Comparison of ENCODE assay signal across 8 mouse cellular contexts in genomic region chr3:108166486-108167211, GRCm38 (mm10). TPM values are rescaled to one million over a fixed set of nuclear protein-coding genes. Genes with fewer than 3 reads are reported as not detected.
DNase-seq lines count a peak whose midpoint lies in the region; ATAC-seq lines count a peak whose summit lies in the region.

No protein-coding gene starts in this region.

- no peaks in the 10 kb centered on the region for H3K9me3 ChIP-seq in intestine, embryonic 14.5 days (ENCODE audit: control insufficient read depth, low read length)
- H3K9me3 ChIP-seq in limb, embryonic 13.5 days = no peaks in the 10 kb centered on the region
- H3K9me3 ChIP-seq in neural tube, embryonic 12.5 days = no peaks in the 10 kb centered on the region

- H3K36me3 ChIP-seq in intestine, embryonic 14.5 days (ENCODE audit: control insufficient read depth, insufficient read depth, low read length) = no peaks in the 10 kb centered on the region
- H3K36me3 ChIP-seq in limb, embryonic 13.5 days = no peaks in the 10 kb centered on the region
- H3K36me3 ChIP-seq in neural tube, embryonic 12.5 days = no peaks in the 10 kb centered on the region

- ATAC-seq in intestine, embryonic 14.5 days (replicated peaks; ENCODE audit: low FRiP score, low TSS enrichment, low read depth) = peak; percentile 44; the same call in 1 of the 2 replicates
- peak; percentile 78 for ATAC-seq in limb, embryonic 13.5 days (ENCODE audit: low FRiP score, low read depth)
- ATAC-seq in neural tube, embryonic 12.5 days (ENCODE audit: low FRiP score, low read depth) = peak; percentile 74

- H3K9ac ChIP-seq in intestine, embryonic 14.5 days (ENCODE audit: low read length) = no peak overlapping the region
- peak overlapping the region; percentile 31; the same call in 1 of the 2 replicates for H3K9ac ChIP-seq in limb, embryonic 13.5 days
- 0 out of 2 replicates have a peak overlapping the region, but pooled peaks have one; percentile 29 for H3K9ac ChIP-seq in neural tube, embryonic 12.5 days

- peak; percentile 41 for DNase-seq in 416B (ENCODE audit: low read depth)
- DNase-seq in NIH3T3 (ENCODE audit: low read depth) = peak; percentile 62
- DNase-seq in frontal cortex, postnatal 10 days (ENCODE audit: low spot score in 2 of 2) = peak; percentile 63 to 71
- peak; percentile 51 for DNase-seq in intestine, embryonic 14.5 days (ENCODE audit: low spot score)
- DNase-seq in cerebellum, adult 8-10 months = no peak
- DNase-seq in urinary bladder, adult 18-20 months (ENCODE audit: low spot score in 2 of 2) = no peak

- no peak overlapping the region for H3K4me2 ChIP-seq in intestine, embryonic 14.5 days (ENCODE audit: low read length)
- peak overlapping the region; percentile 34 for H3K4me2 ChIP-seq in limb, embryonic 13.5 days (replicated peaks)
- H3K4me2 ChIP-seq in neural tube, embryonic 12.5 days (replicated peaks) = peak overlapping the region; percentile 32

- no peak overlapping the region for H3K4me3 ChIP-seq in intestine, embryonic 14.5 days (ENCODE audit: low read depth, low read length)
- no peak overlapping the region for H3K4me3 ChIP-seq in limb, embryonic 13.5 days
- no peak overlapping the region for H3K4me3 ChIP-seq in neural tube, embryonic 12.5 days

- H3K27ac ChIP-seq in intestine, embryonic 14.5 days (ENCODE audit: low read depth) = no peak overlapping the region
- peak overlapping the region; percentile 85 for H3K27ac ChIP-seq in limb, embryonic 13.5 days
- H3K27ac ChIP-seq in neural tube, embryonic 12.5 days = peak overlapping the region; percentile 32; the same call in 1 of the 2 replicates

- H3K27me3 ChIP-seq in intestine, embryonic 14.5 days (replicated peaks; ENCODE audit: control insufficient read depth, insufficient read depth, low read length) = no peaks in the 10 kb centered on the region
- no peaks in the 10 kb centered on the region for H3K27me3 ChIP-seq in limb, embryonic 13.5 days
- no peaks in the 10 kb centered on the region for H3K27me3 ChIP-seq in neural tube, embryonic 12.5 days (replicated peaks)

- H3K4me1 ChIP-seq in intestine, embryonic 14.5 days (replicated peaks; ENCODE audit: control insufficient read depth, insufficient read depth, low read length) = peaks cover 11% of the 10 kb centered on the region
- peaks cover 48% of the 10 kb centered on the region for H3K4me1 ChIP-seq in limb, embryonic 13.5 days
- H3K4me1 ChIP-seq in neural tube, embryonic 12.5 days = peaks cover 38% of the 10 kb centered on the region

- 18% methylated on average over 9 of the region's 11 CpGs for WGBS in intestine, embryonic 14.5 days
- WGBS in limb, embryonic 13.5 days = 4% methylated on average over 9 of the region's 11 CpGs
- 2% methylated on average over 9 of the region's 11 CpGs for WGBS in neural tube, embryonic 12.5 days

RNA-seq across cellular contexts. Expression of gene Gpr61, which starts 12.0 kb away (rescaled TPM):
- polyA plus RNA-seq in intestine, embryonic 14.5 days (2014; fragmentation: Nextera tagmentation; extraction: Ambion mirVana) = 0.04 and 0.26 TPM in 2 replicates
- polyA plus RNA-seq in limb, embryonic 13.5 days (2015; fragmentation: Nextera tagmentation; extraction: Ambion mirVana) = 0.09 and 0.19 TPM in 2 replicates
- 1.8 and 2.0 TPM in 2 replicates for polyA plus RNA-seq in neural tube, embryonic 12.5 days (2016; fragmentation: Nextera tagmentation; extraction: Ambion mirVana)

RNA-seq across cellular contexts. Expression of gene Amigo1, which starts 19.5 kb away (rescaled TPM):
- 3.0 and 3.5 TPM in 2 replicates for polyA plus RNA-seq in intestine, embryonic 14.5 days (2014; fragmentation: Nextera tagmentation; extraction: Ambion mirVana)
- polyA plus RNA-seq in limb, embryonic 13.5 days (2015; fragmentation: Nextera tagmentation; extraction: Ambion mirVana) = 4.3 and 4.4 TPM in 2 replicates
- polyA plus RNA-seq in neural tube, embryonic 12.5 days (2016; fragmentation: Nextera tagmentation; extraction: Ambion mirVana) = 17.7 and 20.0 TPM in 2 replicates

RNA-seq across cellular contexts. Expression of gene Gnai3, which starts 20.7 kb away (rescaled TPM):
- 171 and 182 TPM in 2 replicates for polyA plus RNA-seq in intestine, embryonic 14.5 days (2014; fragmentation: Nextera tagmentation; extraction: Ambion mirVana)
- polyA plus RNA-seq in limb, embryonic 13.5 days (2015; fragmentation: Nextera tagmentation; extraction: Ambion mirVana) = 184 and 193 TPM in 2 replicates
- 174 and 189 TPM in 2 replicates for polyA plus RNA-seq in neural tube, embryonic 12.5 days (2016; fragmentation: Nextera tagmentation; extraction: Ambion mirVana)

RNA-seq across cellular contexts. Expression of gene Cyb561d1, which starts 34.4 kb away (rescaled TPM):
- polyA plus RNA-seq in intestine, embryonic 14.5 days (2014; fragmentation: Nextera tagmentation; extraction: Ambion mirVana) = 2.3 and 2.6 TPM in 2 replicates
- polyA plus RNA-seq in limb, embryonic 13.5 days (2015; fragmentation: Nextera tagmentation; extraction: Ambion mirVana) = 1.8 and 2.1 TPM in 2 replicates
- 5.0 and 6.0 TPM in 2 replicates for polyA plus RNA-seq in neural tube, embryonic 12.5 days (2016; fragmentation: Nextera tagmentation; extraction: Ambion mirVana)

RNA-seq across cellular contexts. Expression of gene Atxn7l2, which starts 44.1 kb away (rescaled TPM):
- polyA plus RNA-seq in intestine, embryonic 14.5 days (2014; fragmentation: Nextera tagmentation; extraction: Ambion mirVana) = 15.3 and 15.5 TPM in 2 replicates
- polyA plus RNA-seq in limb, embryonic 13.5 days (2015; fragmentation: Nextera tagmentation; extraction: Ambion mirVana) = 25.4 and 26.7 TPM in 2 replicates
- 28.8 and 30.4 TPM in 2 replicates for polyA plus RNA-seq in neural tube, embryonic 12.5 days (2016; fragmentation: Nextera tagmentation; extraction: Ambion mirVana)

Comparison
In these comparisons a context has a peak if more than half of its experiments do, and no peak if none do; other contexts are left out.
1. DNase-seq: peak in 416B (single experiment), NIH3T3 (single experiment), frontal cortex, postnatal 10 days (2 of 2) and intestine, embryonic 14.5 days (single experiment); none in cerebellum, adult 8-10 months (single experiment) and urinary bladder, adult 18-20 months (0 of 2).
2. Peak in every context shown above with its lines, with median percentiles within 50 percentile points of each other: ATAC-seq.